Comparison of ENCODE assay signal across 17 mouse cellular contexts in the genomic region with DNA sequence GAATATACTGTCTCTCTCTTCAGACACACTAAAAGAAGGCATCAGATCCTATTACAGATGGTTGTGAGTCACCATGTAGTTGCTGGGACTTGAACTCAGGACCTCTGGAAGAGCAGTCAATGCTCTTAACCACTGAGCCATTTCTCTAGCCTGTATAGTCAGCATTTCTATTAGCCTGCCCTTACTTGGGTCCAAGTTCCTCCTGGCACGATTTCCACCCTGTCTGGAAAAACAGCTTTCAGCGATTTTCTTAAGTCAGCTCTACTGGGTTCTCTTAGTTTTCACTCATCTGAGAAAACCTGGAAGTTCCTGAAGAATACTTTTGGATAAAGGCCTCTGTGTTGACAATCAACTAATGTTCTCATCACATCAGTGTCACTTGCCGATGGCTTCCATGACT. TPM values are rescaled to one million over a fixed set of nuclear protein-coding genes. Genes with fewer than 3 reads are reported as not detected.
A peak's percentile ranks its signal among the peaks of the same experiment; 100 is the strongest.
DNase-seq lines count a peak whose midpoint lies in the region; ATAC-seq and TF ChIP-seq lines count a peak whose summit lies in the region.
"Had no signal": no experiment of that assay in that cellular context is flagged by ENCODE, and none has a peak within 500 bp of the region (broad histone marks: within the 10 kb centered on the region; RNA-seq: fewer than 3 reads in every experiment).

No protein-coding gene starts in this region.

- H3K4me2 ChIP-seq in kidney, embryonic 15.5 days = no peak overlapping the region
- no peak overlapping the region for H3K4me2 ChIP-seq in forebrain, embryonic 16.5 days (ENCODE audit: low read length)
- H3K4me2 ChIP-seq: hindbrain, embryonic 13.5 days had no signal

- H3K27me3 ChIP-seq in kidney, embryonic 15.5 days = no peaks in the 10 kb centered on the region
- no peaks in the 10 kb centered on the region for H3K27me3 ChIP-seq in thymus, adult 2 months (ENCODE audit: control insufficient read depth, insufficient read depth, low read length)
- H3K27me3 ChIP-seq in forebrain, embryonic 16.5 days (replicated peaks; ENCODE audit: control insufficient read depth, insufficient read depth, low read length) = no peaks in the 10 kb centered on the region
- H3K27me3 ChIP-seq: hindbrain, embryonic 13.5 days had no signal

- peak; percentile 59 for DNase-seq in kidney, adult 11 months
- DNase-seq in thymus, adult 2 months = no peak
- DNase-seq in thymus, adult 18-20 months = no peak
- peak; percentile 60 for DNase-seq in kidney, adult 9 months
- peak; percentile 51 to 60 for DNase-seq in kidney, postnatal 36 days
- DNase-seq: adrenal gland, adult 2 months; adrenal gland, postnatal 25 days; cerebellum, adult 2 months; cerebellum, postnatal 10 days; heart, postnatal 10 days had no signal

- 83% methylated on average over 3 of the region's 3 CpGs for WGBS in kidney, embryonic 15.5 days
- 73% methylated on average over 3 of the region's 3 CpGs for WGBS in thymus, adult 2 months
- 79% methylated on average over 3 of the region's 3 CpGs for WGBS in forebrain, embryonic 16.5 days

- TF ChIP-seq CTCF in thymus, adult 2 months (IDR thresholded peaks at IDR 0.05; ENCODE audit: borderline replicate concordance, control insufficient read depth, extremely low read depth, insufficient read depth, low read length, poor library complexity) = no peak

- no peak for TF ChIP-seq POLR2A in thymus, adult 2 months (IDR thresholded peaks at IDR 0.05; ENCODE audit: control insufficient read depth, extremely low read depth, insufficient read depth, low read length, poor library complexity)

- H3K36me3 ChIP-seq in kidney, embryonic 15.5 days = no peaks in the 10 kb centered on the region
- H3K36me3 ChIP-seq in thymus, adult 2 months (ENCODE audit: control insufficient read depth, insufficient read depth, low read length) = no peaks in the 10 kb centered on the region
- H3K36me3 ChIP-seq in forebrain, embryonic 16.5 days (ENCODE audit: control insufficient read depth, insufficient read depth) = no peaks in the 10 kb centered on the region
- H3K36me3 ChIP-seq: embryonic facial prominence, embryonic 10.5 days; forebrain, embryonic 10.5 days; hindbrain, embryonic 13.5 days had no signal

- H3K27ac ChIP-seq in kidney, embryonic 15.5 days = no peak overlapping the region
- H3K27ac ChIP-seq in thymus, adult 2 months (ENCODE audit: control insufficient read depth, insufficient read depth, low read length) = peak overlapping the region; percentile 54
- no peak overlapping the region for H3K27ac ChIP-seq in forebrain, embryonic 16.5 days (ENCODE audit: low read length)
- H3K27ac ChIP-seq: embryonic facial prominence, embryonic 10.5 days; forebrain, embryonic 10.5 days; hindbrain, embryonic 13.5 days had no signal

- no peaks in the 10 kb centered on the region for H3K9me3 ChIP-seq in kidney, embryonic 15.5 days (replicated peaks)
- H3K9me3 ChIP-seq in forebrain, embryonic 16.5 days (ENCODE audit: control insufficient read depth, low read length) = no peaks in the 10 kb centered on the region
- H3K9me3 ChIP-seq: embryonic facial prominence, embryonic 10.5 days; forebrain, embryonic 10.5 days; hindbrain, embryonic 13.5 days had no signal

- H3K4me1 ChIP-seq in kidney, embryonic 15.5 days = no peaks in the 10 kb centered on the region
- H3K4me1 ChIP-seq in thymus, adult 2 months (replicated peaks; ENCODE audit: control insufficient read depth, insufficient read depth, low read length) = peaks cover 19% of the 10 kb centered on the region
- H3K4me1 ChIP-seq in forebrain, embryonic 16.5 days (replicated peaks; ENCODE audit: control insufficient read depth, insufficient read depth, low read length) = no peaks in the 10 kb centered on the region
- H3K4me1 ChIP-seq: hindbrain, embryonic 13.5 days had no signal

- ATAC-seq in kidney, embryonic 15.5 days (replicated peaks; ENCODE audit: low FRiP score) = no peak
- ATAC-seq in erythroid progenitor cell, adult 5-6 weeks (replicated peaks; ENCODE audit: low FRiP score, poor library complexity, severe bottlenecking) = no peak
- no peak for ATAC-seq in forebrain, embryonic 16.5 days
- ATAC-seq: forebrain, embryonic 14.5 days had no signal

- no peak overlapping the region for H3K4me3 ChIP-seq in kidney, embryonic 15.5 days (replicated peaks)
- H3K4me3 ChIP-seq in thymus, adult 2 months (ENCODE audit: control insufficient read depth, insufficient read depth, low read length) = no peak overlapping the region
- H3K4me3 ChIP-seq in forebrain, embryonic 16.5 days (replicated peaks; ENCODE audit: low read length) = no peak overlapping the region
- H3K4me3 ChIP-seq: embryonic facial prominence, embryonic 10.5 days; forebrain, embryonic 10.5 days; hindbrain, embryonic 13.5 days had no signal

- H3K9ac ChIP-seq in kidney, embryonic 15.5 days = no peak overlapping the region
- no peak overlapping the region for H3K9ac ChIP-seq in forebrain, embryonic 16.5 days (replicated peaks; ENCODE audit: low read depth, low read length)
- H3K9ac ChIP-seq: hindbrain, embryonic 13.5 days had no signal

RNA-seq across cellular contexts. Expression of a gene that starts 22.1 kb away (rescaled TPM):
- 48.0 and 49.7 TPM in 2 replicates for polyA plus RNA-seq in kidney, embryonic 15.5 days (2015; fragmentation: Nextera tagmentation; extraction: Ambion mirVana)
- 34.3 and 44.7 TPM in 2 replicates for polyA plus RNA-seq in thymus, adult 2 months (2012; rRNA removed)
- 39.0 and 93.7 TPM in 2 replicates for total RNA-seq in erythroid progenitor cell, adult 5-6 weeks (2015; ENCODE audit: low replicate concordance)
- 14.2 and 16.3 TPM in 2 replicates for total RNA-seq in erythroid progenitor cell, adult 5-6 weeks (2017; ENCODE audit: low replicate concordance)
- 47.8 and 50.2 TPM in 2 replicates for polyA plus RNA-seq in forebrain, embryonic 16.5 days (2015; fragmentation: Nextera tagmentation; extraction: Ambion mirVana)

RNA-seq across cellular contexts. Expression of a gene that starts 56.4 kb away (rescaled TPM):
- 2.6 and 2.9 TPM in 2 replicates for polyA plus RNA-seq in kidney, embryonic 15.5 days (2015; fragmentation: Nextera tagmentation; extraction: Ambion mirVana)
- 5.0 TPM in 2 replicates for polyA plus RNA-seq in thymus, adult 2 months (2012; rRNA removed)
- 96.8 and 117 TPM in 2 replicates for total RNA-seq in erythroid progenitor cell, adult 5-6 weeks (2015; ENCODE audit: low replicate concordance)
- total RNA-seq in erythroid progenitor cell, adult 5-6 weeks (2017; ENCODE audit: low replicate concordance) = 70.0 and 92.0 TPM in 2 replicates
- polyA plus RNA-seq in forebrain, embryonic 16.5 days (2015; fragmentation: Nextera tagmentation; extraction: Ambion mirVana) = 1.8 and 2.2 TPM in 2 replicates

Comparison
In these comparisons a context has a peak if more than half of its experiments do, and no peak if none do; other contexts are left out.
1. DNase-seq: peak in kidney, adult 11 months (single experiment), kidney, adult 9 months (single experiment) and kidney, postnatal 36 days (2 of 2); none in thymus, adult 2 months (single experiment) and thymus, adult 18-20 months (0 of 2).